In genomic region chr12:78910684-78911461, GRCm38 (mm10) we compare ENCODE assay signal across 8 mouse cellular contexts. TPM values are rescaled to one million over a fixed set of nuclear protein-coding genes. Genes with fewer than 3 reads are reported as not detected.
DNase-seq lines count a peak whose midpoint lies in the region; ATAC-seq and TF ChIP-seq lines count a peak whose summit lies in the region.

No protein-coding gene starts in this region.

- TF ChIP-seq CTCF in small intestine, adult 2 months (IDR thresholded peaks at IDR 0.05; ENCODE audit: extremely low read depth, insufficient read length, insufficient replicate concordance, low read depth, low read length): peak; percentile 7; the same call in 1 of the 2 replicates
- no peak for TF ChIP-seq CTCF in kidney, adult 2 months (conservative IDR thresholded peaks at IDR 0.05; ENCODE audit: insufficient read depth, insufficient read length, low read depth, low read length)

- peaks cover 3% of the 10 kb centered on the region; the same call in 1 of the 2 replicates for H3K9me3 ChIP-seq in kidney, embryonic 14.5 days (ENCODE audit: control insufficient read depth, low read length)
- H3K9me3 ChIP-seq in embryonic facial prominence, embryonic 15.5 days (replicated peaks): no peaks in the 10 kb centered on the region
- H3K9me3 ChIP-seq in limb, embryonic 13.5 days: no peaks in the 10 kb centered on the region

- DNase-seq in kidney, adult 18-20 months: no peak
- no peak for DNase-seq in kidney, adult 2 months

- no peak for ATAC-seq in kidney, embryonic 14.5 days (ENCODE audit: low FRiP score, low TSS enrichment)
- no peak for ATAC-seq in embryonic facial prominence, embryonic 15.5 days (ENCODE audit: insufficient number of reproducible peaks, low FRiP score, low TSS enrichment, low read depth)
- ATAC-seq in limb, embryonic 13.5 days (ENCODE audit: low FRiP score, low read depth): no peak
- ATAC-seq in granulocyte monocyte progenitor cell, adult 5-6 weeks (replicated peaks; ENCODE audit: poor library complexity, severe bottlenecking): no peak
- ATAC-seq in activated CD4-positive, CD25-positive, alpha-beta regulatory T cell, adult 4 months: no peak

- WGBS in kidney, embryonic 14.5 days: 8% methylated on average over 15 of the region's 16 CpGs
- WGBS in embryonic facial prominence, embryonic 15.5 days: 12% methylated on average over 16 of the region's 16 CpGs
- 15% methylated on average over 16 of the region's 16 CpGs for WGBS in limb, embryonic 13.5 days
- WGBS in small intestine, adult 2 months: 18% methylated on average over 16 of the region's 16 CpGs
- 40% methylated on average over 16 of the region's 16 CpGs for WGBS in kidney, adult 2 months

- peak overlapping the region; percentile 64 for H3K4me2 ChIP-seq in kidney, embryonic 14.5 days (replicated peaks; ENCODE audit: low read depth, low read length)
- peak overlapping the region; percentile 64 for H3K4me2 ChIP-seq in embryonic facial prominence, embryonic 15.5 days (replicated peaks)
- H3K4me2 ChIP-seq in limb, embryonic 13.5 days (replicated peaks): peak overlapping the region; percentile 81

- H3K4me1 ChIP-seq in kidney, embryonic 14.5 days (ENCODE audit: control insufficient read depth, insufficient read depth, low read length): peaks cover 9% of the 10 kb centered on the region; the same call in 1 of the 2 replicates
- H3K4me1 ChIP-seq in embryonic facial prominence, embryonic 15.5 days: peaks cover 29% of the 10 kb centered on the region
- H3K4me1 ChIP-seq in limb, embryonic 13.5 days: peaks cover 25% of the 10 kb centered on the region
- peaks cover 30% of the 10 kb centered on the region for H3K4me1 ChIP-seq in small intestine, adult 2 months (ENCODE audit: control insufficient read depth, insufficient read depth, insufficient read length, low read length)
- 0 out of 2 replicates have a peak, but pooled peaks cover 6% of the 10 kb centered on the region for H3K4me1 ChIP-seq in kidney, adult 2 months (ENCODE audit: control insufficient read depth, insufficient read depth, low read length)

- no peak overlapping the region for H3K9ac ChIP-seq in kidney, embryonic 14.5 days (ENCODE audit: low read depth, low read length)
- no peak overlapping the region for H3K9ac ChIP-seq in embryonic facial prominence, embryonic 15.5 days
- peak overlapping the region; percentile 53 for H3K9ac ChIP-seq in limb, embryonic 13.5 days

- H3K36me3 ChIP-seq in kidney, embryonic 14.5 days (ENCODE audit: control insufficient read depth, insufficient read depth, low read length): no peaks in the 10 kb centered on the region
- no peaks in the 10 kb centered on the region for H3K36me3 ChIP-seq in embryonic facial prominence, embryonic 15.5 days
- no peaks in the 10 kb centered on the region for H3K36me3 ChIP-seq in limb, embryonic 13.5 days
- H3K36me3 ChIP-seq in small intestine, adult 2 months (ENCODE audit: control insufficient read depth, insufficient read depth, low read length): no peaks in the 10 kb centered on the region
- H3K36me3 ChIP-seq in kidney, adult 2 months (ENCODE audit: control insufficient read depth, insufficient read depth, low read length): no peaks in the 10 kb centered on the region

- H3K27ac ChIP-seq in kidney, embryonic 14.5 days (ENCODE audit: low read depth, low read length): no peak overlapping the region
- H3K27ac ChIP-seq in embryonic facial prominence, embryonic 15.5 days (replicated peaks): no peak overlapping the region
- no peak overlapping the region for H3K27ac ChIP-seq in limb, embryonic 13.5 days
- peak overlapping the region; percentile 73 for H3K27ac ChIP-seq in small intestine, adult 2 months (ENCODE audit: insufficient read depth, low read depth, low read length)
- H3K27ac ChIP-seq in kidney, adult 2 months (ENCODE audit: insufficient read depth, low read depth, low read length): no peak overlapping the region

- H3K27me3 ChIP-seq in kidney, embryonic 14.5 days (ENCODE audit: control insufficient read depth, insufficient read depth, low read length): peaks cover 46% of the 10 kb centered on the region
- H3K27me3 ChIP-seq in embryonic facial prominence, embryonic 15.5 days: peaks cover 41% of the 10 kb centered on the region
- peaks cover 80% of the 10 kb centered on the region for H3K27me3 ChIP-seq in limb, embryonic 13.5 days
- 0 out of 2 replicates have a peak, but pooled peaks cover 3% of the 10 kb centered on the region for H3K27me3 ChIP-seq in small intestine, adult 2 months (ENCODE audit: control insufficient read depth, insufficient read depth, low read length)
- no peaks in the 10 kb centered on the region; the same call in 1 of the 2 replicates for H3K27me3 ChIP-seq in kidney, adult 2 months (replicated peaks; ENCODE audit: control insufficient read depth, insufficient read depth, low read length)

- no peak for TF ChIP-seq POLR2A in small intestine, adult 2 months (IDR thresholded peaks at IDR 0.05; ENCODE audit: low read depth, low read length)
- TF ChIP-seq POLR2A in kidney, adult 2 months (IDR thresholded peaks at IDR 0.05; ENCODE audit: low read depth, low read length): no peak

- H3K4me3 ChIP-seq in kidney, embryonic 14.5 days (ENCODE audit: low read length): peak overlapping the region; percentile 42
- peak overlapping the region; percentile 41 for H3K4me3 ChIP-seq in embryonic facial prominence, embryonic 15.5 days (replicated peaks)
- H3K4me3 ChIP-seq in limb, embryonic 13.5 days: peak overlapping the region; percentile 45
- peak overlapping the region; percentile 57 for H3K4me3 ChIP-seq in small intestine, adult 2 months (ENCODE audit: low read depth, low read length)
- H3K4me3 ChIP-seq in kidney, adult 2 months (ENCODE audit: insufficient read depth, low read depth, low read length): no peak overlapping the region

RNA-seq across cellular contexts. Expression of gene Plek2, which starts 4.1 kb away (rescaled TPM):
- 3.5 and 3.6 TPM in 2 replicates for polyA plus RNA-seq in kidney, embryonic 14.5 days (2014; fragmentation: Nextera tagmentation; extraction: Ambion mirVana)
- 9.1 and 11.2 TPM in 2 replicates for polyA plus RNA-seq in embryonic facial prominence, embryonic 15.5 days (2015; fragmentation: Nextera tagmentation; extraction: Ambion mirVana)
- polyA plus RNA-seq in limb, embryonic 13.5 days (2015; fragmentation: Nextera tagmentation; extraction: Ambion mirVana): 2.8 TPM in 2 replicates
- polyA plus RNA-seq in small intestine, adult 2 months (2012; rRNA removed): 6.7 and 23.2 TPM in 2 replicates
- not detected in 2 replicates for total RNA-seq in granulocyte monocyte progenitor cell, adult 5-6 weeks (2014; fragmentation: Nextera tagmentation)
- 0.10 TPM in 1 of 2 replicates, not detected in the other for total RNA-seq in granulocyte monocyte progenitor cell, adult 5-6 weeks (2017)
- polyA plus RNA-seq in activated CD4-positive, CD25-positive, alpha-beta regulatory T cell, adult 4 months (2017; shearing (Covaris generic)): under 1 TPM in 1 of 2 experiments, not detected in 1; 0.34 TPM
- 2.0 TPM in 2 replicates for polyA plus RNA-seq in kidney, adult 2 months (2012; rRNA removed)

RNA-seq across cellular contexts. Expression of gene Eif2s1, which starts 49.3 kb away (rescaled TPM):
- 245 and 270 TPM in 2 replicates for polyA plus RNA-seq in kidney, embryonic 14.5 days (2014; fragmentation: Nextera tagmentation; extraction: Ambion mirVana)
- 180 TPM in 2 replicates for polyA plus RNA-seq in embryonic facial prominence, embryonic 15.5 days (2015; fragmentation: Nextera tagmentation; extraction: Ambion mirVana)
- 214 and 218 TPM in 2 replicates for polyA plus RNA-seq in limb, embryonic 13.5 days (2015; fragmentation: Nextera tagmentation; extraction: Ambion mirVana)
- polyA plus RNA-seq in small intestine, adult 2 months (2012; rRNA removed): 1.4 and 2.0 TPM in 2 replicates
- 95.3 and 112 TPM in 2 replicates for total RNA-seq in granulocyte monocyte progenitor cell, adult 5-6 weeks (2014; fragmentation: Nextera tagmentation)
- total RNA-seq in granulocyte monocyte progenitor cell, adult 5-6 weeks (2017): 130 and 136 TPM in 2 replicates
- 100 to 1,000 TPM; 222 to 224 TPM for polyA plus RNA-seq in activated CD4-positive, CD25-positive, alpha-beta regulatory T cell, adult 4 months (2017; shearing (Covaris generic))
- 9.7 and 14.4 TPM in 2 replicates for polyA plus RNA-seq in kidney, adult 2 months (2012; rRNA removed)

RNA-seq across cellular contexts. Expression of gene Atp6v1d, which starts 49.4 kb away (rescaled TPM):
- polyA plus RNA-seq in kidney, embryonic 14.5 days (2014; fragmentation: Nextera tagmentation; extraction: Ambion mirVana): 65.2 and 81.8 TPM in 2 replicates
- 68.1 and 71.0 TPM in 2 replicates for polyA plus RNA-seq in embryonic facial prominence, embryonic 15.5 days (2015; fragmentation: Nextera tagmentation; extraction: Ambion mirVana)
- polyA plus RNA-seq in limb, embryonic 13.5 days (2015; fragmentation: Nextera tagmentation; extraction: Ambion mirVana): 60.1 and 61.7 TPM in 2 replicates
- polyA plus RNA-seq in small intestine, adult 2 months (2012; rRNA removed): 0.80 and 2.2 TPM in 2 replicates
- total RNA-seq in granulocyte monocyte progenitor cell, adult 5-6 weeks (2014; fragmentation: Nextera tagmentation): 47.8 and 57.0 TPM in 2 replicates
- total RNA-seq in granulocyte monocyte progenitor cell, adult 5-6 weeks (2017): 35.2 and 45.5 TPM in 2 replicates
- polyA plus RNA-seq in activated CD4-positive, CD25-positive, alpha-beta regulatory T cell, adult 4 months (2017; shearing (Covaris generic)): 100 to 1,000 TPM; 214 to 224 TPM
- 32.8 and 52.6 TPM in 2 replicates for polyA plus RNA-seq in kidney, adult 2 months (2012; rRNA removed)

Comparison
In these comparisons a context has a peak if more than half of its experiments do, and no peak if none do; other contexts are left out.
1. RNA of gene Eif2s1, which starts 49.3 kb away (polyA plus RNA-seq): 245 to 270 TPM in kidney, embryonic 14.5 days, 222 to 224 TPM in activated CD4-positive, CD25-positive, alpha-beta regulatory T cell, adult 4 months, 214 to 218 TPM in limb, embryonic 13.5 days and 180 TPM in embryonic facial prominence, embryonic 15.5 days; 9.7 to 14.4 TPM in kidney, adult 2 months and 1.4 to 2.0 TPM in small intestine, adult 2 months; every median in the first group is over 10 times any median in the second.
2. RNA of gene Atp6v1d, which starts 49.4 kb away (polyA plus RNA-seq): 214 to 224 TPM in activated CD4-positive, CD25-positive, alpha-beta regulatory T cell, adult 4 months, 68.1 to 71.0 TPM in embryonic facial prominence, embryonic 15.5 days, 65.2 to 81.8 TPM in kidney, embryonic 14.5 days, 60.1 to 61.7 TPM in limb, embryonic 13.5 days and 32.8 to 52.6 TPM in kidney, adult 2 months; 0.80 to 2.2 TPM in small intestine, adult 2 months; every median in the first group is over 10 times any median in the second.
3. Peak in every context shown above with its lines, with median percentiles within 50 percentile points of each other: H3K4me2 ChIP-seq.